Mouse (Mus musculus) hindbrain, embryonic 16.5 days (tissue): ENCODE data around the gene Nbl1. TPM values are rescaled to one million over a fixed set of nuclear protein-coding genes. Genes with fewer than 3 reads are reported as not detected.
A peak's percentile ranks its signal among the peaks of the same experiment; 100 is the strongest.

ENCODE experiments used
- ATAC-seq: fragments of 200-750 bp; cut with Nextera tagmentation; 2 replicates; pipeline ENCODE4 v1.8.0; 2017; ENCODE audit warnings: moderate TSS enrichment, moderate library complexity
- H3K27ac ChIP-seq: fragments of 300-500 bp; sonication (generic); 2 replicates; pipeline ENCODE4 v1.5.1; 2014; ENCODE audit warnings: low read depth, mild to moderate bottlenecking, control low read depth, low read length, moderate library complexity
- H3K27me3 ChIP-seq: fragments of 300-500 bp; sonication (generic); replicated peaks from 2 replicates; pipeline ENCODE4 v1.6.1; 2014; ENCODE audit warnings: low read length; ENCODE audit not compliant: control insufficient read depth, insufficient read depth
- H3K36me3 ChIP-seq: fragments of 300-500 bp; sonication (generic); 2 replicates; pipeline ENCODE4 v1.6.1; 2014; ENCODE audit warnings: mild to moderate bottlenecking, low read length, moderate library complexity, mixed read lengths; ENCODE audit not compliant: control insufficient read depth, insufficient read depth
- H3K4me1 ChIP-seq: fragments of 300-500 bp; sonication (generic); 2 replicates; pipeline ENCODE4 v1.6.1; 2014; ENCODE audit warnings: low read depth, low read length; ENCODE audit not compliant: control insufficient read depth, insufficient read depth
- H3K4me2 ChIP-seq: fragments of 300-500 bp; sonication (generic); 2 replicates; pipeline ENCODE4 v1.6.1; 2014; ENCODE audit warnings: mild to moderate bottlenecking, low read length, control low read depth, moderate library complexity
- H3K4me3 ChIP-seq: fragments of 300-500 bp; sonication (generic); 2 replicates; pipeline ENCODE4 v1.5.1; 2014; ENCODE audit warnings: mild to moderate bottlenecking, low read length, control low read depth, moderate library complexity
- H3K9ac ChIP-seq: fragments of 300-500 bp; sonication (generic); 2 replicates; pipeline ENCODE4 v1.6.1; 2014; ENCODE audit warnings: low read depth, mild to moderate bottlenecking, control low read depth, low read length, moderate library complexity
- H3K9me3 ChIP-seq: fragments of 300-500 bp; sonication (generic); 2 replicates; pipeline ENCODE4 v1.6.1; 2014; ENCODE audit warnings: mild to moderate bottlenecking, low read length, moderate library complexity; ENCODE audit not compliant: control insufficient read depth
- WGBS: fragments of 180-500 bp; shearing (Covaris S2); extraction: QIAGEN DNeasy Blood & Tissue Kit; methylation state at CpG from one replicate; pipeline ENCODE4 v1.1.7; 2014; 5-methylcytosine and 5-hydroxymethylcytosine counted together
- polyA plus RNA-seq: library from polyadenylated mRNA; unstranded; fragments of >200 nt; fragmentation: Nextera tagmentation; extraction: Ambion mirVana; gene quantifications from 2 replicates; pipeline ENCODE4 v1.2.1, GENCODE M21; 2015

The Nbl1 gene
- 43.7 and 57.7 TPM in 2 replicates for polyA plus RNA-seq

DNA sequence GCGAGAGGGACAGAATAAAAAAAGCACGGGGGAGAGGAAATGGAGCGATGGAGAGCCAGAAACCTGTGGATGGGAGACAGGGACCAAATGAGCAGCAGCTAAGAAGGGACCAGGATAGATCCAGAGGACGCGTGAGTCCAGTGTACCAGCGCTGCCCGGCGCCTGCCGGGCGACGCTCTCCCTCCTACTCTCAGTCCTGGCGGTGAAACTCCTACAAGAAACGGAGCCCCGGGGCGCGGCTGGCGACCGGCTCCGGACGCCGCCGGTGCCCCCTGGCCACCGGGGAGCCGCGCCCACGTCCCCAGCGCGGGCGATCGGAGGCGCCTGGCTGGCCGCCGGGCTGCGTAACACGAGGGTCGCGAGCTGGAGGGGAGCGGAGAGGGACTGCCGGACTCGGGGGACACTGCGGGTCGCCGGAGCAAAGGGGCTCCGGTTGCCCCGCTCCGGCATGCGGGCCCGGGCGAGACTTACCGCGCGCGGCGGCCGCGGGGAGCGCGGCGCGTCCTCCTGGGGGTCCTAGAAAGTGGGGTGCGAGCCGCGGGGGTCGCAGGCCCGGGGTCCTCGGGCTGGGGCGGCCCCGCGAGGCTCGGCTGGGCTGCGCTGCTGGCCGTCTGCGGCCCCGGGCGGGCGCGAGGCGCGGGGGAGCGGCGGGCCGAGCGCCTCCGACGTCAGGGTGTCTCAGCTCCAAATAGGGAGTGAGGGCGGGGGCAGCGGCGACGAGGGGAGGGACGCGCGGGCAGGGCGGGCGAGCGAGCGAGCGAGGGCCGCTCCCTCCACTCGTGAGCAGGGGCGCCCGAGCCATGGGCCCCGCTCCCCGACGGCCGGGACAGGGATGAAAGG is at the start of gene Nbl1:
Gene Nbl1 (minus strand): TSS at position 638 of the 840 bp plus-strand sequence.
- peak within 1 kb of the TSS; percentile 74 for H3K9ac ChIP-seq
- H3K4me3 ChIP-seq = peak within 1 kb of the TSS; percentile 60
- under 1% methylated on average over 75 of the region's 105 CpGs for WGBS
- H3K27ac ChIP-seq = peak within 1 kb of the TSS; percentile 55
- H3K36me3 ChIP-seq = no peaks in the 10 kb centered on the region
- peak within 1 kb of the TSS; percentile 96 for H3K4me2 ChIP-seq
- no peaks in the 10 kb centered on the region for H3K9me3 ChIP-seq
- peaks cover 19% of the 10 kb centered on the region for H3K27me3 ChIP-seq
- peaks cover 17% of the 10 kb centered on the region for H3K4me1 ChIP-seq
- ATAC-seq = peak; percentile 48; the same call in 1 of the 2 replicates

DNA sequence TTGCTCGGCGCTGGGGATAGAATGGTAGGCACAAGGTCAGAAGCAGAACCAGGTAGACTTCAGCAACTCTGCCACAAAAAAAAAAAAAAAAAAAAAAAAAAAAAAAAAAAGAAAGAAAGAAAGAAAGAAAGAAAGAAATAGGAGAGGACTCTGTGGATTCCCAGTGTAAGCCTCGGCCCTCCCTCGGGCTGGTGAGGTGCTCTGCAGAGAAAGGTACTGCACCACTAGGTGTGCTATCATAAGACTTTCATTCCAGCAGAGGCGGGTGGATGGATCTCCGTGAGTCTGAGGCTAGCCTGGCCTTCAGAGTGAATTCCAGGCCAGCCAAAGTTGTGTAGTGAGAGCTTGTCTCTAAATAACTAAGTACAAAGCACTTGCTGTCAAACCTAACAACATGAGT is 49.0 kb upstream of the Nbl1 start:
- Histone ChIP-seq H3K4me1 (no peaks in the 10 kb centered on the region), H3K4me2 (no peak overlapping the region), H3K27me3 (no peaks in the 10 kb centered on the region), H3K9ac (no peak overlapping the region), H3K36me3 (no peaks in the 10 kb centered on the region), H3K27ac (no peak overlapping the region), H3K9me3 (no peaks in the 10 kb centered on the region), H3K4me3 (no peak overlapping the region)
- WGBS = 76% methylated on average over 6 of the region's 6 CpGs
- ATAC-seq = no peak

DNA sequence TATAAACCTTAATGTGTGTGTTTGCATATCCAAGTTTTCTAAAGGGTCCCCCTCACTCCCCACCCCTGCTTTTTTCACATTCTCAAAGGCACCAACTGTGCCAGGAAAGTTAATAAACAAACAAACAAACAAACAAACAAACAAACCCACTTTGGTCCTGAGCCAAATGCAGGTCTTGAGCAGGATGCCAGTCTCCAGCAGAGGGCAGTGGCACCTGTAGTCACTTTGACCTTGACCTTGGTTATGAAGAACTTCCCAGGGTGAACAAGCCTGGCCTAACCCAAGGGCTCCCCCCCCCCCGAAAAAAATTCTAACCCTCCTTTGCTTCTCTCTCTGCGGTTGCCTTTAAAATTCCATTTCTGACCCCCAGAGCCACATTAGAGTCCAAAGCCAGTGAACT is 47.5 kb upstream of the Nbl1 start:
- WGBS = 71% methylated on average over 2 of the region's 2 CpGs
- H3K4me3 ChIP-seq = no peak overlapping the region
- ATAC-seq = no peak
- no peaks in the 10 kb centered on the region for H3K36me3 ChIP-seq
- H3K9ac ChIP-seq = no peak overlapping the region
- H3K27ac ChIP-seq = no peak overlapping the region
- no peaks in the 10 kb centered on the region for H3K9me3 ChIP-seq
- H3K27me3 ChIP-seq = no peaks in the 10 kb centered on the region
- no peaks in the 10 kb centered on the region for H3K4me1 ChIP-seq
- no peak overlapping the region for H3K4me2 ChIP-seq

DNA sequence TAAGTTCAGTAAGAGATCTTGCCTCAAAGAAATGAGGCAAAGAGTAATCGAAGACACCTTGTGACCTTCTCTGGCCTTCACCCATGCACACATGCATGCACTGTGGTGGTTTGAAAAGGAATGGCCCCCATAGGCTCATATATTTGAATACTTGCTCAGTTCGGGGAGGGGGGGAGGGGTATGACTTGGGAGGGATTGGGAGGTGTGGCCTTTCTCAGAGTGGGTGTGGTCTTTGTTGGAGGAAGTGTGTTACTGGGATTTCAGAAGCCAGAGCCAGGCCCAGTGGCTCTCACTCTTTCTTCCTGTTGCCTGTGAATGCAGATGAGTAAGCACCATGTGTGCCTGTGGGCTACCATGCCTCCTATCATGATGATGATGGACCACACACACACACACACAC is 43.2 kb upstream of the Nbl1 start:
- no peak overlapping the region for H3K4me3 ChIP-seq
- no peak overlapping the region for H3K27ac ChIP-seq
- H3K4me1 ChIP-seq = no peaks in the 10 kb centered on the region
- H3K4me2 ChIP-seq = no peak overlapping the region
- H3K9me3 ChIP-seq = no peaks in the 10 kb centered on the region
- ATAC-seq = no peak
- 81% methylated on average over 2 of the region's 2 CpGs for WGBS
- no peaks in the 10 kb centered on the region for H3K27me3 ChIP-seq
- H3K9ac ChIP-seq = no peak overlapping the region
- no peaks in the 10 kb centered on the region for H3K36me3 ChIP-seq

DNA sequence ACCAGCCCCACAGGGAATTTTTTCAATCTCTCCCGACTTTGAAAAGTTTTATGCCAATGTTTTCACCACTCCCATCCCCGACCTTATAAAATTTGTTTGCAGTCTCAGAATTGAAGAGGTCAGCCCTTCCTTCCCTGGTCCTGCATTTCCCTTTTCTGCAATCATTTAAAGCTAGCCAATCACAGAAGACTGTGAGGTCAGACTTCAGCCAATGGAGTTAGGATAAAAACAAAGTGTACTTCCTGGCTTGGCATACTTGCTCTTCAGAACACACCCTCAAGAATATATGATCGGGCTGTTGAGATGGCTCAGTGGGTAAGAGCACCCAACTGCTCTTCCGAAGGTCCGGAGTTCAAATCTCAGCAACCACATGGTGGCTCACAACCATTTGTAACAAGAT is 40.3 kb upstream of the Nbl1 start:
- Histone ChIP-seq H3K27me3 (no peaks in the 10 kb centered on the region), H3K36me3 (no peaks in the 10 kb centered on the region), H3K4me1 (peaks cover 12% of the 10 kb centered on the region), H3K4me2 (no peak overlapping the region), H3K27ac (no peak overlapping the region), H3K4me3 (no peak overlapping the region), H3K9ac (no peak overlapping the region), H3K9me3 (no peaks in the 10 kb centered on the region)
- WGBS = 87% methylated on average over 5 of the region's 5 CpGs
- no peak for ATAC-seq

DNA sequence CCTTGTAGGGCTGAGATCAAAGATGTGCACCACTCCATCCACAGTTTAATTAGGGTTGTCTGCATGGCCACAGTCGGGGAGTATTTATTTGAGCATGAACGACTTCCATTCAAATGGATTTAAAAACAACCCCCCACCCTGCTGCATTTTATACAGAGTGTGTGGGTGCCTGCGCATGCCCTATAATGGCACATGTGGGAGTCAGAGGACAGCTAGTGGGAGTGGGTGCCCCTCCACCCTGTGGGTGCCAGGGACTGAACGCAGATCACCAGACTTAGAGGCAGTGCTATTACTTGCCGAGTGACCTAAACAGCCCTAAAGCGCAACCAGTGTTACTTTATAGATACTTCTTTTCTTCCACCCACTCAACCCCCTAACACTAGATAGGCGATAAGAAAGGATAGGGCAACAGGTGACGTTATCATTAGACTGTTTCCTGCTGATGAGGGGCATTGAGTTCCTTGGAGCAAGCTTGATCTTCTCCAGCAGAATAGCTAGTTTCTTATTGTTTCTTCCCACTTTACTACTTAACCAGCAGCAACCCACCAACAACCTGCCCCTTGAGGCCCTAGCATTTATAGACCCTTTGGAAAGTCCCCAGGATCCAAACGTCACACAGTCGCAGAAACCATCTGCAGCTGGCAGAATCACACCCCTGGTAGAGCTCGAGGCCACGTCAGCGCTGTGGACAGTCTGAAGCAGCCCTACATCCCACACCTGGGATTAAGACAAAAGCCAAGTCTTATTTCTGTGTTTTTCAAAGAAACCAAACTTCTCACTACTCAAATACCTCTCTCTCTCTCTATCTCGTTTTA is 39.3 kb upstream of the Nbl1 start:
- Histone ChIP-seq H3K9me3 (no peaks in the 10 kb centered on the region), H3K4me1 (peaks cover 12% of the 10 kb centered on the region), H3K4me3 (peak overlapping the region; percentile 13), H3K9ac (no peak overlapping the region; the same call in 1 of the 2 replicates), H3K4me2 (peak overlapping the region; percentile 49), H3K27me3 (no peaks in the 10 kb centered on the region), H3K27ac (no peak overlapping the region), H3K36me3 (no peaks in the 10 kb centered on the region)
- no peak for ATAC-seq
- 90% methylated on average over 14 of the region's 14 CpGs for WGBS

DNA sequence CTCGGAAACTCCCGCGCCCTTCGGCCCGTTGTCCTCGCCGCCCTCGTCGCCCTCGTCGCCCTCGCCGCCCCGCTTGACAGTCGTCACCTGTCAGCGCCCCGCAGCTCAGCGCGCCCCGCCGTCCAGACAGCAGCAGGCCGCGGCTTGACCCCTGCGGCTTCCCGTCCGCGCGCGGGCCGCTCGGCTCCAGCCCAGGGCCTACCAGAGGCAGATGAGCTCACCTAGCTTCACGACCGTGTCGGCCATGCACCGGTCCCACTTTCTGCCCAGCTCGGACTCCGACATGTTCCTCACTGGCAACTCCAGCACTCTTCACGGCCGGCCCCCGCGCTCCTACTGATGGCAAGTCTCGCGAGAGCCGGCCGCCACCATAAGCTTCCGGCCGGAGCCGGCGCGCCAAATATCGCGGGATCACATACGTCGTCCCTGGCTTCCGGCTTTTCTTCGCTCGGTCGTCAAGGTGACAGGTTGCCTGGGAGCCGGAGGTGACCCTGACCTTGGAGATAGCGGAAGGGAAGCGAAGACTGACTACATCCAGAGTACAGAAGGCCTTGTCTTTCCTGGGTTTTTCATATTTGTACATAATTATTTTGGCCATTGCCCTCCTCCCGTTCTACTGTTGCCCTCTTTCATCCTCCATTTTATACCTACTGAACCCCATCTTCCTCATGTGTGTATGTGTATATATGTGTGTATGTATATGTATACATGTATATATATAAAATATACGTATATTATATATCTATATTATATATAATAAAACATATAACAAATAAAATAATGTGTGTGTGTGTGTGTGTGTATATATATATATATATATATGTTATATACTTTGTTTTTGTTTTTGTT is 38.1 kb upstream of the Nbl1 start, which contains the start of gene Minos1:
Gene Minos1 (minus strand): TSS at position 413 of the 849 bp plus-strand sequence.
- peaks cover 12% of the 10 kb centered on the region for H3K4me1 ChIP-seq
- H3K36me3 ChIP-seq = 0 out of 2 replicates have a peak, but pooled peaks cover 2% of the 10 kb centered on the region
- peak within 1 kb of the TSS; percentile 98 for H3K4me3 ChIP-seq
- peak; percentile 99 for ATAC-seq
- H3K4me2 ChIP-seq = peak within 1 kb of the TSS; percentile 93
- under 1% methylated on average over 45 of the region's 63 CpGs for WGBS
- no peaks in the 10 kb centered on the region for H3K27me3 ChIP-seq
- peak within 1 kb of the TSS; percentile 94 for H3K9ac ChIP-seq
- peak within 1 kb of the TSS; percentile 93 for H3K27ac ChIP-seq
- no peaks in the 10 kb centered on the region for H3K9me3 ChIP-seq

DNA sequence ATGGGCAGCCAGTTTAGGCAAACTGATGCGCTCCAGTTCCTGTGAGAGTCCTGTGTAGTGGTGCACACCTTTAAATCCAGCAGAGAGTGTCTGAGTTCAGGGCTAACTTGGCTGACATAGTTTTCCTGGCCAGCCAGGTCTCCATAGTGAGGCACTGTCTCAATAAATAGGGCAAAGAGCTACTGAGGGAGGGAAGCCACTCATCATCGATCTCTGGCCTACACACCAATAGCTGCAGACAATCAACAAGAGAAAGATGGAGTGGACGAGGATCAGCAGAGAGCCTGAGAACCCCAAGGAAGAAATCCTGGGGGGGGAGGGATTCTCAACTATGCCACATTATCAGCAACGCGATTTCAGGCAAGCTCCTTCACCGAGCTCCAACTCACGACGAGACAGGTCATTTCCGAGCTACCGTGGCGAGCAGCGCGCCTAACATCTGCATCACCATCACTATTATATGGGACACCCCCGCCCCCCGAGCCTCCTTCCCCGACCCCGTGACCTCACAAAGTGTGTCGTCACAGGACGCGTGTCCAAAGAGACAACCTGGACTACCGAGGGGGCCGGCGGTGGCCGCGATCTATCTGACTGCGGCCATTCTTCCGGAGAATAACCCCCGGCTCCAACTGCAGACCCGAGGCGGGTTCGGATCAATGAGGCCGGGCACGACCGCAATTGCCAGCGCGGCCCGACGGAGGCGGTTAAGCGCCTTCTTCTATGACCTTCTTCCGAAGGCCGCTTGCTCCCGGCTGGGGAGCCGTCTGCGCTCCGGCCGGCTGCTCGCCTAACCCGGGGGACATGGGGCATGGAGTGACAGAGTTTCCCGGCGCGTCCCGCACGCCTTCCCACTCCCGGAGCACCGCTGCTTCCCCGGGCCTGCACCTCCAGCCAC is 37.3 kb upstream of the Nbl1 start:
- peak overlapping the region; percentile 93 for H3K4me2 ChIP-seq
- peak overlapping the region; percentile 98 for H3K4me3 ChIP-seq
- no peaks in the 10 kb centered on the region for H3K9me3 ChIP-seq
- H3K27ac ChIP-seq = peak overlapping the region; percentile 93
- no peaks in the 10 kb centered on the region for H3K27me3 ChIP-seq
- ATAC-seq = peak; percentile 7
- H3K4me1 ChIP-seq = peaks cover 12% of the 10 kb centered on the region
- WGBS = 2% methylated on average over 51 of the region's 57 CpGs
- 0 out of 2 replicates have a peak, but pooled peaks cover 2% of the 10 kb centered on the region for H3K36me3 ChIP-seq
- peak overlapping the region; percentile 94 for H3K9ac ChIP-seq
